Mouse (Mus musculus) right cerebral cortex, adult 18-20 months (tissue): ENCODE results near the gene Wasf1.

Experiments used
- DNase-seq: peaks from one replicate; pipeline ENCODE4 v3.0.0; 2022; ENCODE audit warnings: mixed read lengths

Gene Wasf1

GRCm38 (mm10) chr10:40896656-40897055 is 13.4 kb downstream of the Wasf1 start:
- no peak for DNase-seq

GRCm38 (mm10) chr10:40901786-40902185 is 18.5 kb downstream of the Wasf1 start:
- no peak for DNase-seq

- no peak for DNase-seq
Observed at GRCm38 (mm10) chr10:40906131-40906530, 22.9 kb downstream of the Wasf1 start.

- no peak for DNase-seq
Observed at GRCm38 (mm10) chr10:40906802-40907201, 23.5 kb downstream of the Wasf1 start.

- peak; percentile 53 for DNase-seq
Observed at GRCm38 (mm10) chr10:40908580-40908979, 25.3 kb downstream of the Wasf1 start.

GRCm38 (mm10) chr10:40910811-40911210 is 27.5 kb downstream of the Wasf1 start:
- no peak for DNase-seq

- no peak for DNase-seq
Observed at GRCm38 (mm10) chr10:40915240-40915639, 32.0 kb downstream of the Wasf1 start.

- DNase-seq, result no peak
Observed at GRCm38 (mm10) chr10:40918669-40919440, 35.6 kb downstream of the Wasf1 start.

- no peak for DNase-seq
Observed at GRCm38 (mm10) chr10:40919464-40919863, 36.2 kb downstream of the Wasf1 start.

- DNase-seq, result no peak
Observed at GRCm38 (mm10) chr10:40932995-40933394, 49.7 kb downstream of the Wasf1 start.

- peak; percentile 50 for DNase-seq
Observed at GRCm38 (mm10) chr10:40936160-40936726, 53.0 kb downstream of the Wasf1 start.

GRCm38 (mm10) chr10:40937569-40937968 is 54.3 kb downstream of the Wasf1 start:
- no peak for DNase-seq

- DNase-seq, result no peak
Observed at GRCm38 (mm10) chr10:40942688-40943087, 59.4 kb downstream of the Wasf1 start.

- no peak for DNase-seq
Observed at GRCm38 (mm10) chr10:40950176-40950575, 66.9 kb downstream of the Wasf1 start.

- peak; percentile 63 for DNase-seq
Observed at GRCm38 (mm10) chr10:40956206-40956605, 72.9 kb downstream of the Wasf1 start.

- DNase-seq, result no peak
Observed at GRCm38 (mm10) chr10:40961365-40961764, 78.1 kb downstream of the Wasf1 start.

- no peak for DNase-seq
Observed at GRCm38 (mm10) chr10:40962008-40962407, 78.7 kb downstream of the Wasf1 start.

GRCm38 (mm10) chr10:40964546-40964945 is 81.3 kb downstream of the Wasf1 start:
- peak; percentile 63 for DNase-seq

GRCm38 (mm10) chr10:40968551-40968950 is 85.3 kb downstream of the Wasf1 start:
- no peak for DNase-seq

GRCm38 (mm10) chr10:40969372-40970033 is 86.2 kb downstream of the Wasf1 start:
- no peak for DNase-seq

GRCm38 (mm10) chr10:40970601-40971245 is 87.4 kb downstream of the Wasf1 start:
- peak; percentile 62 for DNase-seq

- DNase-seq, result peak; percentile 58
Observed at GRCm38 (mm10) chr10:40971256-40971655, 88.0 kb downstream of the Wasf1 start.

GRCm38 (mm10) chr10:40983761-40984160 is 100.5 kb downstream of the Wasf1 start:
- DNase-seq, result no peak
